Mouse (Mus musculus): ENCODE results near the gene Slc9a9. TPM values are rescaled to one million over a fixed set of nuclear protein-coding genes. Genes with fewer than 3 reads are reported as not detected.

Gene Slc9a9
- polyA plus RNA-seq, 1 experiment: 6.5 TPM

GRCm38 (mm10) chr9:95089050-95089449 is 419.3 kb downstream of the Slc9a9 start:
- no peak overlapping the region for H3K27ac ChIP-seq (ENCODE audit: control insufficient read depth, insufficient read depth, low read depth, low read length, poor library complexity)
- WGBS: 72% methylated on average over 6 of the region's 6 CpGs
- no peak overlapping the region for H3K4me3 ChIP-seq (replicated peaks; ENCODE audit: control insufficient read depth, low read depth, low read length)
- H3K4me1 ChIP-seq (ENCODE audit: control insufficient read depth, insufficient read depth, low read length): no peaks in the 10 kb centered on the region
- TF ChIP-seq POLR2A (IDR thresholded peaks at IDR 0.05; ENCODE audit: borderline replicate concordance, control insufficient read depth, low read depth, low read length): no peak
- TF ChIP-seq CTCF (IDR thresholded peaks at IDR 0.05; ENCODE audit: control insufficient read depth, insufficient read depth, low read length): no peak

- TF ChIP-seq CTCF (IDR thresholded peaks at IDR 0.05; ENCODE audit: control insufficient read depth, insufficient read depth, low read length) (no peak), POLR2A (IDR thresholded peaks at IDR 0.05; ENCODE audit: borderline replicate concordance, control insufficient read depth, low read depth, low read length) (no peak)
- WGBS: 93% methylated on average over 3 of the region's 3 CpGs
- Histone ChIP-seq H3K4me1 (ENCODE audit: control insufficient read depth, insufficient read depth, low read length) (no peaks in the 10 kb centered on the region), H3K27ac (ENCODE audit: control insufficient read depth, insufficient read depth, low read depth, low read length, poor library complexity) (no peak overlapping the region), H3K4me3 (replicated peaks; ENCODE audit: control insufficient read depth, low read depth, low read length) (no peak overlapping the region)
Measured at GRCm38 (mm10) chr9:95096486-95096885, 426.8 kb downstream of the Slc9a9 start.

GRCm38 (mm10) chr9:95105768-95106167 is 436.1 kb downstream of the Slc9a9 start:
- Histone ChIP-seq H3K27ac (ENCODE audit: control insufficient read depth, insufficient read depth, low read depth, low read length, poor library complexity) (no peak overlapping the region), H3K4me1 (ENCODE audit: control insufficient read depth, insufficient read depth, low read length) (no peaks in the 10 kb centered on the region), H3K4me3 (replicated peaks; ENCODE audit: control insufficient read depth, low read depth, low read length) (no peak overlapping the region)
- 76% methylated on average over 6 of the region's 6 CpGs for WGBS
- no peak for TF ChIP-seq POLR2A (IDR thresholded peaks at IDR 0.05; ENCODE audit: borderline replicate concordance, control insufficient read depth, low read depth, low read length)

DNA sequence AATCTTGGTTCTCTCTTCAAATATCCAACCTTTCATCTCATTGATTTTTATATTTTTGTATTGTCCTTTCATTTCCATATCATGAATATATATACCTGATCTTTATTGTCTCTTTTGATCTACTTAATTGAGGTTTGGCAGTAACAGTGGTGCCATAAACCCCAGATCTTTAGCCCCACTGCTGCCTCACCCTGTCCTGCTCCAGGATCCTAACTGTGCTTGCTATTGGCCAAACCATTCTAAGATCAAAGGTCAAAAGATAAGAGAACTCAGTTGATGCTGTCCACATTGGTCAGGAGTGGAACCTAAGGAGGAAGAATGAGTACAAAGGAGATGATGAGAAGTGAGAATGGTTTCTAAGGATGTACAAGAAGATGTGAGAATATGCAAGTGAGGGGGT is 440.1 kb downstream of the Slc9a9 start:
- H3K4me3 ChIP-seq (replicated peaks; ENCODE audit: control insufficient read depth, low read depth, low read length): no peak overlapping the region
- no peaks in the 10 kb centered on the region for H3K4me1 ChIP-seq (ENCODE audit: control insufficient read depth, insufficient read depth, low read length)
- no peak overlapping the region for H3K27ac ChIP-seq (ENCODE audit: control insufficient read depth, insufficient read depth, low read depth, low read length, poor library complexity)
- TF ChIP-seq CTCF (IDR thresholded peaks at IDR 0.05; ENCODE audit: control insufficient read depth, insufficient read depth, low read length) (no peak), POLR2A (IDR thresholded peaks at IDR 0.05; ENCODE audit: borderline replicate concordance, control insufficient read depth, low read depth, low read length) (no peak)

DNA sequence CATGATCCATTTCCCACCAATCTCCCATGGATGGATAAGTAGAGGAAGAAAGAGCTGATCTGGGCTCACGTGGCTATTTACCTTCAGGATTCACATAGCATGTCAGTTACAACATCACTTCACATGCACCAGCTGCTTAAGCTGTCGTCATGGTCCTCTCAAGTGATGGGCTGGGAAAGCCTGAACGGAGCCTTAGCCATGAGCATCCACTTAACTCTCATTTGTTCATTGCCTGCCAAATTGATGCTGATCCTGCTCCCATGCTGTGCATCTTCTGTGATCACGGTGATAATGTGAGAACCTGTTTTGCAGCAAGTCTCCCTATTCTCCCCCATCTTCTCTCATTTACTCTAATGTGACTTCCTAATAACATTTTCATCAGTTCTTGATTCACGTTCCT is 441.1 kb downstream of the Slc9a9 start:
- H3K4me1 ChIP-seq (ENCODE audit: control insufficient read depth, insufficient read depth, low read length): no peaks in the 10 kb centered on the region
- no peak overlapping the region for H3K4me3 ChIP-seq (replicated peaks; ENCODE audit: control insufficient read depth, low read depth, low read length)
- no peak for TF ChIP-seq CTCF (IDR thresholded peaks at IDR 0.05; ENCODE audit: control insufficient read depth, insufficient read depth, low read length)
- TF ChIP-seq POLR2A (IDR thresholded peaks at IDR 0.05; ENCODE audit: borderline replicate concordance, control insufficient read depth, low read depth, low read length): no peak
- no peak overlapping the region for H3K27ac ChIP-seq (ENCODE audit: control insufficient read depth, insufficient read depth, low read depth, low read length, poor library complexity)
- WGBS: 72% methylated on average over 5 of the region's 5 CpGs

- no peak overlapping the region for H3K4me3 ChIP-seq (replicated peaks; ENCODE audit: control insufficient read depth, low read depth, low read length)
- no peaks in the 10 kb centered on the region for H3K4me1 ChIP-seq (ENCODE audit: control insufficient read depth, insufficient read depth, low read length)
- H3K27ac ChIP-seq (ENCODE audit: control insufficient read depth, insufficient read depth, low read depth, low read length, poor library complexity): no peak overlapping the region
- WGBS: 82% methylated on average over 1 of the region's 1 CpGs
- TF ChIP-seq POLR2A (IDR thresholded peaks at IDR 0.05; ENCODE audit: borderline replicate concordance, control insufficient read depth, low read depth, low read length): no peak
- no peak for TF ChIP-seq CTCF (IDR thresholded peaks at IDR 0.05; ENCODE audit: control insufficient read depth, insufficient read depth, low read length)
Measured at GRCm38 (mm10) chr9:95111732-95112131, 442.0 kb downstream of the Slc9a9 start.

- TF ChIP-seq CTCF (IDR thresholded peaks at IDR 0.05; ENCODE audit: control insufficient read depth, insufficient read depth, low read length) (no peak), POLR2A (IDR thresholded peaks at IDR 0.05; ENCODE audit: borderline replicate concordance, control insufficient read depth, low read depth, low read length) (no peak)
- Histone ChIP-seq H3K4me1 (ENCODE audit: control insufficient read depth, insufficient read depth, low read length) (no peaks in the 10 kb centered on the region), H3K4me3 (replicated peaks; ENCODE audit: control insufficient read depth, low read depth, low read length) (no peak overlapping the region), H3K27ac (ENCODE audit: control insufficient read depth, insufficient read depth, low read depth, low read length, poor library complexity) (no peak overlapping the region)
- 68% methylated on average over 12 of the region's 12 CpGs for WGBS
Measured at GRCm38 (mm10) chr9:95113157-95114135, 443.7 kb downstream of the Slc9a9 start.

DNA sequence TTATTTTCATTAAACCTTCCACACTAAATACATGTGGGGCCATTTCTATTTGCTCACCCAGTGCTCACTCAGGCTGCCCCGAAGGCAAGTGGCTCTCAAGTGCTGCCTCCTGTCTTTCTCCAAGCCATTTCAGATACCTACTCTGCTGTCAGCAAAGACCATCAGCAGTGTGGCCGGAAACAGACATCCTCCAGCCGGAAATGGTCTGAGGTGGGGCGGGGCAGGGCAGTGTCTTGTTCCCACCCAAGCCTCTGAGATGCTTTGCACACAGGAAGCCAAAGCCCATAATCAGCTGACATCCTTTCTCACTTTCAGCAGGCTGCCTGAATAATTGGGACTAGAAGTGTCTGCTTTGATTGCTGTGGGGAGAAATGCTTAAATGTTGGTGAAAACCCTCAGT is 450.4 kb downstream of the Slc9a9 start:
- no peaks in the 10 kb centered on the region for H3K4me1 ChIP-seq (ENCODE audit: control insufficient read depth, insufficient read depth, low read length)
- no peak overlapping the region for H3K4me3 ChIP-seq (replicated peaks; ENCODE audit: control insufficient read depth, low read depth, low read length)
- H3K27ac ChIP-seq (ENCODE audit: control insufficient read depth, insufficient read depth, low read depth, low read length, poor library complexity): no peak overlapping the region
- TF ChIP-seq CTCF (IDR thresholded peaks at IDR 0.05; ENCODE audit: control insufficient read depth, insufficient read depth, low read length): no peak
- no peak for TF ChIP-seq POLR2A (IDR thresholded peaks at IDR 0.05; ENCODE audit: borderline replicate concordance, control insufficient read depth, low read depth, low read length)
- 3% methylated on average over 4 of the region's 4 CpGs for WGBS

All from bone marrow, adult 2 months (tissue).